Mouse (Mus musculus) lung, embryonic 15.5 days (tissue): ENCODE results near the gene Mpzl1. TPM values are rescaled to one million over a fixed set of nuclear protein-coding genes. Genes with fewer than 3 reads are reported as not detected.

Experiments used
- ATAC-seq: fragments of 200-750 bp; cut with Nextera tagmentation; 2 replicates; pipeline ENCODE4 v1.8.0; 2017; ENCODE audit warnings: moderate number of reproducible peaks, borderline replicate concordance; ENCODE audit not compliant: low FRiP score, low TSS enrichment; ENCODE audit errors: extremely low read depth
- H3K27ac ChIP-seq: fragments of 300-500 bp; sonication (generic); 2 replicates; pipeline ENCODE4 v1.5.1; 2015; ENCODE audit warnings: moderate library complexity, mild to moderate bottlenecking, inconsistent platforms
- H3K27me3 ChIP-seq: fragments of 300-500 bp; sonication (generic); 2 replicates; pipeline ENCODE4 v1.6.1; 2015; ENCODE audit warnings: inconsistent platforms
- H3K36me3 ChIP-seq: fragments of 300-500 bp; sonication (generic); 2 replicates; pipeline ENCODE4 v1.6.1; 2015; ENCODE audit warnings: inconsistent platforms
- H3K4me1 ChIP-seq: fragments of 300-500 bp; sonication (generic); 2 replicates; pipeline ENCODE4 v1.6.1; 2015; ENCODE audit warnings: inconsistent platforms
- H3K4me2 ChIP-seq: fragments of 300-500 bp; sonication (generic); 2 replicates; pipeline ENCODE4 v1.6.1; 2015; ENCODE audit warnings: inconsistent platforms, mild to moderate bottlenecking, moderate library complexity
- H3K4me3 ChIP-seq: fragments of 300-500 bp; sonication (generic); 2 replicates; pipeline ENCODE4 v1.5.1; 2015; ENCODE audit warnings: mild to moderate bottlenecking, inconsistent platforms
- H3K9ac ChIP-seq: fragments of 300-500 bp; sonication (generic); 2 replicates; pipeline ENCODE4 v1.6.1; 2015; ENCODE audit warnings: inconsistent platforms
- H3K9me3 ChIP-seq: fragments of 300-500 bp; sonication (generic); 2 replicates; pipeline ENCODE4 v1.6.1; 2016; ENCODE audit warnings: inconsistent platforms
- WGBS: fragments of 180-500 bp; shearing (Covaris S2); methylation state at CpG from one replicate; pipeline ENCODE4 v1.1.7; 2015; 5-methylcytosine and 5-hydroxymethylcytosine counted together
- polyA plus RNA-seq: library from polyadenylated mRNA; unstranded; fragments of >200 nt; fragmentation: Nextera tagmentation; extraction: Ambion mirVana; gene quantifications from 2 replicates; pipeline ENCODE4 v1.2.1, GENCODE M21; 2015

Mpzl1 gene
- polyA plus RNA-seq, 1 experiment from 2014 or later = 193 TPM

GRCm38 (mm10) chr1:165631136-165631535 lies 3.2 kb downstream of the Mpzl1 start:
- H3K36me3 ChIP-seq = no peaks in the 10 kb centered on the region
- peaks cover 52% of the 10 kb centered on the region for H3K4me1 ChIP-seq
- H3K4me2 ChIP-seq = peak overlapping the region; percentile 11; the same call in 1 of the 2 replicates
- H3K27ac ChIP-seq = no peak overlapping the region
- WGBS = 65% methylated on average over 8 of the region's 8 CpGs
- H3K27me3 ChIP-seq = no peaks in the 10 kb centered on the region
- H3K4me3 ChIP-seq = no peak overlapping the region
- no peak for ATAC-seq
- H3K9ac ChIP-seq = no peak overlapping the region
- no peaks in the 10 kb centered on the region for H3K9me3 ChIP-seq

GRCm38 (mm10) chr1:165629975-165630374 lies 4.4 kb downstream of the Mpzl1 start:
- H3K27ac ChIP-seq = peak overlapping the region; percentile 65
- peaks cover 41% of the 10 kb centered on the region for H3K4me1 ChIP-seq
- no peak overlapping the region for H3K9ac ChIP-seq
- H3K36me3 ChIP-seq = no peaks in the 10 kb centered on the region
- H3K4me3 ChIP-seq = no peak overlapping the region
- ATAC-seq = no peak
- no peaks in the 10 kb centered on the region for H3K9me3 ChIP-seq
- WGBS = 22% methylated on average over 8 of the region's 8 CpGs
- H3K4me2 ChIP-seq = peak overlapping the region; percentile 4; the same call in 1 of the 2 replicates
- no peaks in the 10 kb centered on the region for H3K27me3 ChIP-seq

- Histone ChIP-seq H3K27me3 (no peaks in the 10 kb centered on the region), H3K36me3 (no peaks in the 10 kb centered on the region), H3K9ac (no peak overlapping the region), H3K4me3 (no peak overlapping the region), H3K9me3 (no peaks in the 10 kb centered on the region), H3K4me1 (peaks cover 40% of the 10 kb centered on the region), H3K4me2 (no peak overlapping the region), H3K27ac (no peak overlapping the region)
- ATAC-seq = no peak
- WGBS = 50% methylated on average over 1 of the region's 1 CpGs
These were observed 5.7 kb downstream of the Mpzl1 start for GRCm38 (mm10) chr1:165628603-165629002.

- H3K27me3 ChIP-seq = no peaks in the 10 kb centered on the region
- H3K27ac ChIP-seq = no peak overlapping the region
- no peak overlapping the region for H3K4me2 ChIP-seq
- H3K36me3 ChIP-seq = peaks cover 6% of the 10 kb centered on the region; the same call in 1 of the 2 replicates
- H3K9ac ChIP-seq = no peak overlapping the region
- no peak for ATAC-seq
- WGBS = 76% methylated on average over 5 of the region's 5 CpGs
- no peak overlapping the region for H3K4me3 ChIP-seq
- no peaks in the 10 kb centered on the region for H3K9me3 ChIP-seq
- peaks cover 39% of the 10 kb centered on the region for H3K4me1 ChIP-seq
These were observed 8.4 kb downstream of the Mpzl1 start for GRCm38 (mm10) chr1:165625896-165626295.

- ATAC-seq = no peak
- no peak overlapping the region for H3K4me3 ChIP-seq
- H3K4me2 ChIP-seq = no peak overlapping the region
- H3K4me1 ChIP-seq = peaks cover 39% of the 10 kb centered on the region
- no peak overlapping the region for H3K27ac ChIP-seq
- H3K9me3 ChIP-seq = no peaks in the 10 kb centered on the region
- H3K9ac ChIP-seq = no peak overlapping the region
- peaks cover 6% of the 10 kb centered on the region; the same call in 1 of the 2 replicates for H3K36me3 ChIP-seq
- no peaks in the 10 kb centered on the region for H3K27me3 ChIP-seq
- 78% methylated on average over 5 of the region's 5 CpGs for WGBS
These were observed 9.3 kb downstream of the Mpzl1 start for GRCm38 (mm10) chr1:165625058-165625457.

DNA sequence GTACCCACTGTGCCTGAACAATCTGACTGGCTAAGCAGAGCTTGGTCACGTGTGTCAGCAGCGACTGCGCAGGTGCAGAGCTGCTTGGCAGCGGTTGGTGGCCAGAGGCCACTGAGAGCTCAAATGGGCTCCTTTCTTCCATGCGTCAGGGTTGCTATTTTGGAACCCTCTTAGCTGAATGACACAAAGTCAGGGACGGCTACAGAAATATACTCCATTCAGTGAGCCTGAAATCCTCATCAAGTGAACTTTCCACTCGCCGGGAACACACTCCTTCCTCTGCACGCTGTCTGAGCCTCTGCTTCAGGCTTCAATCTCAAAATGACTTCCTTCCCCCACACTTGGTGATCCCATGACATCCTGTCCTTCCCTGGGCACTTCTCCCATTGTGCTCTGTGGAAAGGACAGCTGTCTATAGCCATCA lies 16.1 kb downstream of the Mpzl1 start:
- no peaks in the 10 kb centered on the region for H3K9me3 ChIP-seq
- WGBS = 59% methylated on average over 9 of the region's 9 CpGs
- H3K36me3 ChIP-seq = peaks cover 20% of the 10 kb centered on the region
- peaks cover 68% of the 10 kb centered on the region for H3K4me1 ChIP-seq
- ATAC-seq = no peak
- H3K9ac ChIP-seq = no peak overlapping the region
- H3K4me3 ChIP-seq = no peak overlapping the region
- H3K4me2 ChIP-seq = no peak overlapping the region
- no peaks in the 10 kb centered on the region for H3K27me3 ChIP-seq
- H3K27ac ChIP-seq = peak overlapping the region; percentile 88

DNA sequence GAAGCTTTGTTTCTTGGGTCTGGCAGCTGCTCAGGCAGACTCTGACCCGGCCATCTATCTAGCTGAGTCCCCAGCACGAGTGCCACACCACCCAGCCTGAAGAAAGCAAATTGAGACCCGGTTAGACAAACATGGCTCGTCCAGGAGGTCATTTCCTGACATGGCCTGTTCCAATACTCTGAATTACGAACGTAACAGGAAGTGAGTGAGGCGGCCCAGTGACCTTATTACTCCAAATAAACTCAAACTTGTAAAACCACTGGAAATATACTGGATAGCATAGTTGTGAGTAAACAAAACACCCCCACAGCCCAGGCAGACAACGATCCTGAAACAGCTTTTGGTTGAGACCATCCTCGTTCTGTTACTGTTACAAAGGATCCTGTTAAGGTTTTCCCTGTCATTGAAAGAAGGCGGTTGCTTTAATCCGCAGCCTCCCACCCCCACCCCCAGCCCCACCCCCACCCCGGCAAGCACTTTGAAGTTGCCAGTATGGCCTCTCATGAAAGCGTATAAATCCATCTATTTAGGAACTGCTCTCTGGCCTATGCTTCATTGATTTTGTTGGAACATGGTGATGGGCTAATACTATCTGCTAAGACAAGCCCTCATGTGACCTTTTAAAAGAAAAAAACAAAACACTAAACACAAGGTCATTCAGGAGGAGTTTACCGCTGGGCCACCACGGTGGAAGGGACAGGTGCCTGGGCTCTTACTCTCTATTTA lies 17.0 kb downstream of the Mpzl1 start:
- Histone ChIP-seq H3K27me3 (no peaks in the 10 kb centered on the region), H3K4me3 (no peak overlapping the region), H3K4me2 (peak overlapping the region; percentile 16; the same call in 1 of the 2 replicates), H3K9ac (no peak overlapping the region), H3K36me3 (peaks cover 16% of the 10 kb centered on the region), H3K9me3 (no peaks in the 10 kb centered on the region), H3K27ac (peak overlapping the region; percentile 88), H3K4me1 (peaks cover 60% of the 10 kb centered on the region)
- WGBS = 9% methylated on average over 15 of the region's 15 CpGs
- peak; percentile 85; the same call in 1 of the 2 replicates for ATAC-seq

- peak; percentile 48; the same call in 1 of the 2 replicates for ATAC-seq
- H3K4me3 ChIP-seq = no peak overlapping the region
- H3K27me3 ChIP-seq = no peaks in the 10 kb centered on the region
- peaks cover 56% of the 10 kb centered on the region for H3K4me1 ChIP-seq
- no peaks in the 10 kb centered on the region for H3K9me3 ChIP-seq
- no peak overlapping the region for H3K9ac ChIP-seq
- H3K4me2 ChIP-seq = peak overlapping the region; percentile 16; the same call in 1 of the 2 replicates
- peak overlapping the region; percentile 88 for H3K27ac ChIP-seq
- WGBS = 11% methylated on average over 7 of the region's 7 CpGs
- H3K36me3 ChIP-seq = peaks cover 13% of the 10 kb centered on the region
These were observed 17.7 kb downstream of the Mpzl1 start for GRCm38 (mm10) chr1:165616652-165617051.

DNA sequence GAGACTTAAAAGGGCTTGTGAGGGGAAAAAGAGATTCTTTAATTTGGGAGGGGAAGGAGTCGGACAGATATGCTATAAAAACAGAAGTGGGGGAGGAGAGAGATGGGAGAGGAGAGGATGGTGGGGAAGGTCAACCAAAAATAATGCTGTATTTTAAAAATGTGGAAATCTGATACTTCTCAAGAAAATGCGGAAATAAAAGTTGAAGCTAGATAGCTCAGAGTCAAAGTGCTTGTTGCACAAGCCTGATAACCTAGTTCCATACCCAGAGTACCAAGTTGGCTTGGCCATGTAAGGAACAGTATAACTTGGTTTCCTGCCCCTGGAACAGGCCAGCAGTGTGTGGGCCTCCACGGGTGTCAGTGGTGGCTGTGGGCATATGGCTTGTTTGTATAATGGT lies 19.5 kb downstream of the Mpzl1 start:
- Histone ChIP-seq H3K9ac (no peak overlapping the region), H3K4me2 (no peak overlapping the region), H3K4me1 (peaks cover 57% of the 10 kb centered on the region), H3K36me3 (peaks cover 13% of the 10 kb centered on the region), H3K4me3 (no peak overlapping the region), H3K27ac (no peak overlapping the region), H3K9me3 (no peaks in the 10 kb centered on the region), H3K27me3 (no peaks in the 10 kb centered on the region)
- ATAC-seq = no peak
- WGBS = 93% methylated on average over 3 of the region's 3 CpGs

DNA sequence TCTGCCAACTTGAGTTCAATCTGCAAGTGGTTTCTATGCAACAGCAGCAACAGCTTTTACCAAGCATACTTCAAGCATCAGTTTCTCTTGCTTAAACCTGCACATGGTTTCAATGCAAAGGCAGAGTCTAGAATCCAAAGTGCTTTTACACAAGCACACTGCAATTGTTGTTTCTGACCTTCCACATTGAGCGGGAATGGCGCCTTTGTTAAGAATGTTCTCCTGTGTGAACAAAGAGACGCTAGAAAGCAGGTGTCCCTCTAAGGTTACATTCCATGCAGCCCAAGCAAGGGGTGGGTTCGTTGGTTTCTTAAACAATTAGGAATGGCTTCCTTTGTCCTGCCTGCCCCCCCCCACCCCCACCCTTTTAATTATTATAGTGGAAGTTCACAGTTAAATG lies 20.4 kb downstream of the Mpzl1 start:
- H3K4me3 ChIP-seq = no peak overlapping the region
- ATAC-seq = no peak
- H3K4me2 ChIP-seq = no peak overlapping the region
- no peaks in the 10 kb centered on the region for H3K27me3 ChIP-seq
- no peak overlapping the region for H3K9ac ChIP-seq
- peaks cover 54% of the 10 kb centered on the region for H3K4me1 ChIP-seq
- 67% methylated on average over 4 of the region's 4 CpGs for WGBS
- H3K9me3 ChIP-seq = no peaks in the 10 kb centered on the region
- peaks cover 13% of the 10 kb centered on the region for H3K36me3 ChIP-seq
- no peak overlapping the region for H3K27ac ChIP-seq

DNA sequence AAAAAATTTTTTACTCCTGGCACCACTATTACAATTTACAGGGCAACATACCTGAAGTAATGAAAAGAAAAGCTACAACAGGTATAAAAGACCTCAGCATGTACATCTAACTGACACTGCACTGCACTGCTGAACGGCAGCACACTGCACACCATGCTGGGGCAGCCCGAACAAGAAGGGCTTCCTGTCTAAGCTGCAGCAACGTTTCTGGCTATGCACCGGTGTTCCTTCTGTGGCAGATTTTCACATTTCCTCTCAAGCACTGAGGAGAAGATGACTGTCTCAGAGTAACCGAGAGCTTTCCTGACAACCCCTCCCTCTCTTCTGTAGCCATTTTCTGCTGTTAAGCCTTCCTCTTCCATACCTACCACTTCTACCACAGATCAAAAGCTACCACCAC lies 21.6 kb downstream of the Mpzl1 start:
- H3K4me2 ChIP-seq = no peak overlapping the region
- no peak overlapping the region for H3K27ac ChIP-seq
- peaks cover 18% of the 10 kb centered on the region for H3K36me3 ChIP-seq
- no peak overlapping the region for H3K4me3 ChIP-seq
- ATAC-seq = no peak
- H3K9ac ChIP-seq = no peak overlapping the region
- no peaks in the 10 kb centered on the region for H3K27me3 ChIP-seq
- H3K4me1 ChIP-seq = peaks cover 41% of the 10 kb centered on the region
- no peaks in the 10 kb centered on the region for H3K9me3 ChIP-seq
- WGBS = 49% methylated on average over 5 of the region's 5 CpGs

DNA sequence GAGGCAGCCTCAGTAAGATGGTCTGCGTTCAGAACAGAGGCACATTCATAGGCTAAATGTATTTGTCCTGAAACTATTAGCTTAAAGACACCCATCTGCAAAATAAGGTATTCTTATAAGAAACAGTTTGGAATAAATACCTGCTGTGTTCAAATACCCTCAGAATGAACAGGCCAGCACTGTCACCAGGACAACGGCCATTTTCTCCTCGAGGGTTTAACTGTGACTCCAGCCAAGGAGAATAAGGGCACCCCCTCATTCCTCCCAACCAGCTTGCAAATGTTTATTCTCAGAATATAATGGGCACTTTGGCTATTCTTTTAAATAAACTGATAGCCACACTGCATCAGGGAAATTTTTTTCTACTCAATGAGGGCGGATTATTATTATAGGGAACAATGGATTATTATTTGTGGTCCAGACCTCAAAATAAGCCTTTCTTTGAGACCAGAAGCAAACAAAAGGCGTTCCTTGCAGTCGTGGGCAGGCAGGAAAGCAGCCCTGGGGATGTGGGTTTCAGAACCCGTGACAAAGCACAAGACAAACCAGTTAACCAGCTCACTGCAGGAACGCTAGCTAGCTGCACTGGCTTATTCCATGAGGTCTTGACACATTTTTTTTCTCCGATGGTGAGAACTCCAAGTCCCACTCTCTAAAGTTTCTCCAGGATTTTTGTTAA lies 23.9 kb downstream of the Mpzl1 start:
- no peak overlapping the region for H3K4me2 ChIP-seq
- H3K4me1 ChIP-seq = peaks cover 20% of the 10 kb centered on the region
- peaks cover 32% of the 10 kb centered on the region for H3K36me3 ChIP-seq
- 43% methylated on average over 9 of the region's 9 CpGs for WGBS
- H3K27ac ChIP-seq = peak overlapping the region; percentile 47
- no peak overlapping the region for H3K4me3 ChIP-seq
- no peak for ATAC-seq
- no peak overlapping the region for H3K9ac ChIP-seq
- no peaks in the 10 kb centered on the region for H3K27me3 ChIP-seq
- no peaks in the 10 kb centered on the region for H3K9me3 ChIP-seq
